Mouse (Mus musculus): Measurements from ENCODE around the gene Capn10. TPM values are rescaled to one million over a fixed set of nuclear protein-coding genes. Genes with fewer than 3 reads are reported as not detected.

Gene Capn10
- polyA plus RNA-seq, 1 experiment from 2014 or later = 40.2 TPM

Other genes with a start within 250 kb of the Capn10 start
- gene Gpc1, start 102.7 kb upstream of the Capn10 start, polyA plus RNA-seq (2014; fragmentation: Nextera tagmentation; extraction: Ambion mirVana) = 58.4 and 66.8 TPM in 2 replicates
- gene Ankmy1, start 31.5 kb upstream of the Capn10 start, polyA plus RNA-seq (2014; fragmentation: Nextera tagmentation; extraction: Ambion mirVana) = 1.5 and 2.4 TPM in 2 replicates
- gene Dusp28, start 27.4 kb upstream of the Capn10 start, polyA plus RNA-seq (2014; fragmentation: Nextera tagmentation; extraction: Ambion mirVana) = 12.2 and 12.7 TPM in 2 replicates
- gene Rnpepl1, start 23.6 kb upstream of the Capn10 start, polyA plus RNA-seq (2014; fragmentation: Nextera tagmentation; extraction: Ambion mirVana) = 15.5 and 20.1 TPM in 2 replicates
- 0.29 and 0.33 TPM in 2 replicates for gene Gpr35, start 16.5 kb downstream of the Capn10 start, polyA plus RNA-seq (2014; fragmentation: Nextera tagmentation; extraction: Ambion mirVana)
- gene Aqp12, start 72.0 kb downstream of the Capn10 start, polyA plus RNA-seq (2014; fragmentation: Nextera tagmentation; extraction: Ambion mirVana) = not detected in 2 replicates
- 182 and 247 TPM in 2 replicates for gene Kif1a, start 167.6 kb downstream of the Capn10 start, polyA plus RNA-seq (2014; fragmentation: Nextera tagmentation; extraction: Ambion mirVana)
- not detected in 2 replicates for gene Agxt, start 200.9 kb downstream of the Capn10 start, polyA plus RNA-seq (2014; fragmentation: Nextera tagmentation; extraction: Ambion mirVana)
- gene 2310007B03Rik, start 226.6 kb downstream of the Capn10 start, polyA plus RNA-seq (2014; fragmentation: Nextera tagmentation; extraction: Ambion mirVana) = 0.10 and 0.19 TPM in 2 replicates
- 0.19 and 0.56 TPM in 2 replicates for gene Crocc2, start 234.3 kb downstream of the Capn10 start, polyA plus RNA-seq (2014; fragmentation: Nextera tagmentation; extraction: Ambion mirVana)